Mouse (Mus musculus): ENCODE measurements at regions not wholly inside any gene's neighbourhood (a gene's known extent, or its start where the extent isn't known, plus 50 kb on each side); places are given as distances from the start of the nearest gene placed in this dataset.

GRCm38 (mm10) chr11:113091901-113092568 lies 310.0 kb downstream of the Sox9 start:
- DNase-seq (ENCODE audit: low read depth, low spot score): peak; percentile 28

- no peak for DNase-seq (ENCODE audit: low read depth, low spot score)
Measured at GRCm38 (mm10) chr11:113093895-113094445, 311.9 kb downstream of the Sox9 start.

- DNase-seq (ENCODE audit: low read depth, low spot score): no peak
Measured at GRCm38 (mm10) chr11:113095625-113096024, 313.6 kb downstream of the Sox9 start.

GRCm38 (mm10) chr11:113096209-113096608 lies 314.2 kb downstream of the Sox9 start:
- DNase-seq (ENCODE audit: low read depth, low spot score): no peak

- DNase-seq (ENCODE audit: low read depth, low spot score): no peak
Measured at GRCm38 (mm10) chr11:113098360-113098759, 316.3 kb downstream of the Sox9 start.

GRCm38 (mm10) chr11:113100800-113101199 lies 318.8 kb downstream of the Sox9 start:
- DNase-seq (ENCODE audit: low read depth, low spot score): no peak

GRCm38 (mm10) chr11:113101534-113101933 lies 319.5 kb downstream of the Sox9 start:
- no peak for DNase-seq (ENCODE audit: low read depth, low spot score)

- DNase-seq (ENCODE audit: low read depth, low spot score): peak; percentile 66
Measured at GRCm38 (mm10) chr11:113103161-113103845, 321.3 kb downstream of the Sox9 start.

GRCm38 (mm10) chr11:113105371-113105770 lies 323.3 kb downstream of the Sox9 start:
- DNase-seq (ENCODE audit: low read depth, low spot score): no peak

GRCm38 (mm10) chr11:113107205-113107844 lies 325.3 kb downstream of the Sox9 start:
- no peak for DNase-seq (ENCODE audit: low read depth, low spot score)

- DNase-seq (ENCODE audit: low read depth, low spot score): no peak
Measured at GRCm38 (mm10) chr11:113107966-113108699, 326.1 kb downstream of the Sox9 start.

GRCm38 (mm10) chr11:113109096-113109495 lies 327.1 kb downstream of the Sox9 start:
- DNase-seq (ENCODE audit: low read depth, low spot score): no peak

GRCm38 (mm10) chr11:113113220-113113817 lies 331.3 kb downstream of the Sox9 start:
- DNase-seq (ENCODE audit: low read depth, low spot score): no peak

- DNase-seq (ENCODE audit: low read depth, low spot score): peak; percentile 49
Measured at GRCm38 (mm10) chr11:113117179-113117898, 335.3 kb downstream of the Sox9 start.

GRCm38 (mm10) chr11:113120570-113120969 lies 338.5 kb downstream of the Sox9 start:
- DNase-seq (ENCODE audit: low read depth, low spot score): no peak

GRCm38 (mm10) chr11:113121307-113121706 lies 339.3 kb downstream of the Sox9 start:
- DNase-seq (ENCODE audit: low read depth, low spot score): no peak

GRCm38 (mm10) chr11:113122137-113122536 lies 340.1 kb downstream of the Sox9 start:
- DNase-seq (ENCODE audit: low read depth, low spot score): no peak

GRCm38 (mm10) chr11:113122964-113123363 lies 340.9 kb downstream of the Sox9 start:
- no peak for DNase-seq (ENCODE audit: low read depth, low spot score)

- DNase-seq (ENCODE audit: low read depth, low spot score): no peak
Measured at GRCm38 (mm10) chr11:113125832-113126231, 343.8 kb downstream of the Sox9 start.

- no peak for DNase-seq (ENCODE audit: low read depth, low spot score)
Measured at GRCm38 (mm10) chr11:113129192-113129591, 347.2 kb downstream of the Sox9 start.

- no peak for DNase-seq (ENCODE audit: low read depth, low spot score)
Measured at GRCm38 (mm10) chr11:113129975-113130374, 348.0 kb downstream of the Sox9 start.

All from brain, adult 2 months (tissue).